ENCODE assay signal across 22 mouse cellular contexts in genomic region chr1:186930888-186931233, GRCm38 (mm10). TPM values are rescaled to one million over a fixed set of nuclear protein-coding genes. Genes with fewer than 3 reads are reported as not detected.
A peak's percentile ranks its signal among the peaks of the same experiment; 100 is the strongest.
DNase-seq lines count a peak whose midpoint lies in the region; ATAC-seq and TF ChIP-seq lines count a peak whose summit lies in the region.
"Had no signal": no experiment of that assay in that cellular context is flagged by ENCODE, and none has a peak within 500 bp of the region (broad histone marks: within the 10 kb centered on the region; RNA-seq: fewer than 3 reads in every experiment).

No protein-coding gene starts in this region.

- H3K27ac ChIP-seq in liver, postnatal 0 days (ENCODE audit: low read depth) = no peak overlapping the region
- H3K27ac ChIP-seq in liver, embryonic 12.5 days = no peak overlapping the region
- H3K27ac ChIP-seq: embryonic facial prominence, embryonic 10.5 days; embryonic facial prominence, embryonic 12.5 days; forebrain, embryonic 13.5 days; forebrain, embryonic 15.5 days had no signal

- no peak for TF ChIP-seq EP300 in liver, postnatal 0 days (IDR thresholded peaks at IDR 0.05; ENCODE audit: low read depth)

- TF ChIP-seq CTCF in liver, postnatal 0 days (IDR thresholded peaks at IDR 0.05; ENCODE audit: low read depth) = no peak

- H3K4me2 ChIP-seq in liver, postnatal 0 days (ENCODE audit: low read depth, low read length) = no peak overlapping the region
- no peak overlapping the region for H3K4me2 ChIP-seq in liver, embryonic 12.5 days
- H3K4me2 ChIP-seq: embryonic facial prominence, embryonic 12.5 days; forebrain, embryonic 13.5 days; forebrain, embryonic 15.5 days had no signal

- H3K36me3 ChIP-seq in liver, postnatal 0 days (replicated peaks; ENCODE audit: insufficient read depth, low read length) = no peaks in the 10 kb centered on the region
- H3K36me3 ChIP-seq in liver, embryonic 12.5 days = no peaks in the 10 kb centered on the region
- H3K36me3 ChIP-seq: embryonic facial prominence, embryonic 10.5 days; embryonic facial prominence, embryonic 12.5 days; forebrain, embryonic 15.5 days had no signal

- no peak overlapping the region for H3K4me3 ChIP-seq in liver, postnatal 0 days (ENCODE audit: low read depth, low read length)
- no peak overlapping the region for H3K4me3 ChIP-seq in liver, embryonic 12.5 days
- H3K4me3 ChIP-seq: embryonic facial prominence, embryonic 10.5 days; embryonic facial prominence, embryonic 12.5 days; forebrain, embryonic 13.5 days; forebrain, embryonic 15.5 days had no signal

- 72% methylated on average over 6 of the region's 6 CpGs for WGBS in liver, postnatal 0 days (ENCODE audit: insufficient replicate concordance)
- 73% methylated on average over 6 of the region's 6 CpGs for WGBS in liver, embryonic 12.5 days (ENCODE audit: insufficient replicate concordance)

- H3K4me1 ChIP-seq in liver, postnatal 0 days (ENCODE audit: insufficient read depth) = no peaks in the 10 kb centered on the region
- H3K4me1 ChIP-seq in liver, embryonic 12.5 days = no peaks in the 10 kb centered on the region

- H3K27me3 ChIP-seq in liver, postnatal 0 days (ENCODE audit: insufficient read depth, low read length) = no peaks in the 10 kb centered on the region
- no peaks in the 10 kb centered on the region for H3K27me3 ChIP-seq in liver, embryonic 12.5 days (replicated peaks)
- H3K27me3 ChIP-seq: embryonic facial prominence, embryonic 12.5 days; forebrain, embryonic 13.5 days; forebrain, embryonic 15.5 days had no signal

- DNase-seq in adrenal gland, adult 2 months = peak; percentile 55
- DNase-seq in adrenal gland, postnatal 4 days (ENCODE audit: low spot score in 2 of 2) = no peak
- DNase-seq in liver, postnatal 0 days = no peak
- DNase-seq in adrenal gland, postnatal 14 days = peak; percentile 45
- DNase-seq in adrenal gland, postnatal 25 days = peak; percentile 8
- no peak for DNase-seq in right cerebral cortex, postnatal 14 days
- no peak for DNase-seq in left cerebral cortex, adult 9 months (ENCODE audit: low spot score in 2 of 2)
- DNase-seq: cerebellum, adult 11-12 months; cerebellum, adult 2 months; cerebellum, adult 9-10 months; cerebellum, postnatal 25 days; forebrain, postnatal 0 days had no signal

- peak; percentile 79 for ATAC-seq in liver, postnatal 0 days
- ATAC-seq in liver, embryonic 12.5 days = no peak
- ATAC-seq: forebrain, embryonic 13.5 days; forebrain, embryonic 15.5 days; forebrain, postnatal 0 days had no signal

- no peak overlapping the region for H3K9ac ChIP-seq in liver, postnatal 0 days (replicated peaks)
- no peak overlapping the region for H3K9ac ChIP-seq in liver, embryonic 12.5 days
- H3K9ac ChIP-seq: embryonic facial prominence, embryonic 12.5 days; forebrain, embryonic 13.5 days; forebrain, embryonic 15.5 days; forebrain, postnatal 0 days had no signal

- H3K9me3 ChIP-seq in liver, postnatal 0 days (ENCODE audit: low read length) = no peaks in the 10 kb centered on the region
- 0 out of 2 replicates have a peak, but pooled peaks cover 3% of the 10 kb centered on the region for H3K9me3 ChIP-seq in liver, embryonic 12.5 days (replicated peaks)
- H3K9me3 ChIP-seq: embryonic facial prominence, embryonic 10.5 days; embryonic facial prominence, embryonic 12.5 days; forebrain, embryonic 15.5 days had no signal

RNA-seq across cellular contexts. Expression of gene D1Pas1, which starts 36.4 kb away (rescaled TPM):
- under 1 TPM in 1 of 2 experiments, not detected in 1; 0.09 TPM for total RNA-seq in adrenal gland, adult 2 months (2021)
- polyA plus RNA-seq in adrenal gland, adult 2 months (2012; rRNA removed) = not detected in 2 replicates
- under 1 TPM in 1 of 2 experiments, not detected in 1; 0.08 TPM for total RNA-seq in adrenal gland, postnatal 4 days (2021)
- polyA plus RNA-seq in liver, postnatal 0 days (2015; fragmentation: Nextera tagmentation; extraction: Ambion mirVana) = not detected in 2 replicates
- polyA plus RNA-seq in liver, embryonic 12.5 days (2016; fragmentation: Nextera tagmentation; extraction: Ambion mirVana) = not detected in 2 replicates
- not detected in 2 replicates for total RNA-seq in adrenal gland, postnatal 14 days (2021)
- not detected in 2 replicates for total RNA-seq in adrenal gland, postnatal 25 days (2021)
- total RNA-seq: forebrain, postnatal 0 days; MEL had no signal
- polyA plus RNA-seq: C2C12; cortical plate, adult 2 months; embryonic facial prominence, embryonic 12.5 days; embryonic facial prominence, embryonic 14.5 days; forebrain, embryonic 11.5 days; forebrain, embryonic 13.5 days; forebrain, embryonic 15.5 days had no signal

Comparison
In these comparisons a context has a peak if more than half of its experiments do, and no peak if none do; other contexts are left out.
1. DNase-seq: peak in adrenal gland, adult 2 months (single experiment), adrenal gland, postnatal 14 days (single experiment) and adrenal gland, postnatal 25 days (single experiment); none in adrenal gland, postnatal 4 days (0 of 2), liver, postnatal 0 days (single experiment), right cerebral cortex, postnatal 14 days (single experiment) and left cerebral cortex, adult 9 months (0 of 2).